ENCODE assay signal across 8 mouse cellular contexts in genomic region chr8:84647461-84647901, GRCm38 (mm10). TPM values are rescaled to one million over a fixed set of nuclear protein-coding genes. Genes with fewer than 3 reads are reported as not detected.
A peak's percentile ranks its signal among the peaks of the same experiment; 100 is the strongest.
DNase-seq lines count a peak whose midpoint lies in the region; ATAC-seq lines count a peak whose summit lies in the region.

No protein-coding gene starts in this region.

- H3K27ac ChIP-seq in kidney, embryonic 16.5 days (ENCODE audit: low read length), result no peak overlapping the region
- peak overlapping the region; percentile 0; the same call in 1 of the 2 replicates for H3K27ac ChIP-seq in forebrain, embryonic 11.5 days (ENCODE audit: low read depth, low read length)
- peak overlapping the region; percentile 55; the same call in 1 of the 2 replicates for H3K27ac ChIP-seq in midbrain, embryonic 14.5 days (replicated peaks; ENCODE audit: low read depth, low read length)

- no peaks in the 10 kb centered on the region for H3K36me3 ChIP-seq in kidney, embryonic 16.5 days (ENCODE audit: insufficient read depth, low read length)
- H3K36me3 ChIP-seq in forebrain, embryonic 11.5 days (ENCODE audit: control insufficient read depth, insufficient read depth, low read length), result no peaks in the 10 kb centered on the region
- no peaks in the 10 kb centered on the region for H3K36me3 ChIP-seq in midbrain, embryonic 14.5 days (ENCODE audit: control insufficient read depth, insufficient read depth, low read length)

- H3K9me3 ChIP-seq in kidney, embryonic 16.5 days (ENCODE audit: low read length), result no peaks in the 10 kb centered on the region
- no peaks in the 10 kb centered on the region for H3K9me3 ChIP-seq in forebrain, embryonic 11.5 days (ENCODE audit: control insufficient read depth, low read length)
- H3K9me3 ChIP-seq in midbrain, embryonic 14.5 days (ENCODE audit: control insufficient read depth, low read length), result no peaks in the 10 kb centered on the region

- peak overlapping the region; percentile 40 for H3K4me2 ChIP-seq in kidney, embryonic 16.5 days (replicated peaks; ENCODE audit: low read depth, low read length)
- peak overlapping the region; percentile 50 for H3K4me2 ChIP-seq in forebrain, embryonic 11.5 days (ENCODE audit: low read depth, low read length, severe bottlenecking)
- H3K4me2 ChIP-seq in midbrain, embryonic 14.5 days (ENCODE audit: low read length), result peak overlapping the region; percentile 53

- no peak for DNase-seq in kidney, adult 18-20 months
- peak; percentile 86 for DNase-seq in forebrain, embryonic 11.5 days (ENCODE audit: low spot score)
- DNase-seq in kidney, postnatal 25 days, result peak; percentile 45 to 59
- peak; percentile 73 for DNase-seq in midbrain, embryonic 14.5 days
- DNase-seq in thymus, postnatal 14 days, result no peak
- DNase-seq in cerebellum, adult 8-10 months, result no peak
- no peak for DNase-seq in urinary bladder, postnatal 36 days (ENCODE audit: low spot score in 2 of 2)

- peak overlapping the region; percentile 4 for H3K4me3 ChIP-seq in kidney, embryonic 16.5 days (ENCODE audit: low read length)
- H3K4me3 ChIP-seq in forebrain, embryonic 11.5 days (ENCODE audit: low read depth, low read length), result peak overlapping the region; percentile 20
- peak overlapping the region; percentile 19; the same call in 1 of the 2 replicates for H3K4me3 ChIP-seq in midbrain, embryonic 14.5 days (replicated peaks; ENCODE audit: low read depth, low read length)

- peaks cover 3% of the 10 kb centered on the region; the same call in 1 of the 2 replicates for H3K4me1 ChIP-seq in kidney, embryonic 16.5 days (ENCODE audit: insufficient read depth, low read length)
- 0 out of 2 replicates have a peak, but pooled peaks cover 3% of the 10 kb centered on the region for H3K4me1 ChIP-seq in forebrain, embryonic 11.5 days (replicated peaks; ENCODE audit: control insufficient read depth, insufficient read depth, low read length)
- H3K4me1 ChIP-seq in midbrain, embryonic 14.5 days (ENCODE audit: control insufficient read depth, insufficient read depth, low read length), result peaks cover 6% of the 10 kb centered on the region

- 3% methylated on average over 14 of the region's 14 CpGs for WGBS in kidney, embryonic 16.5 days
- 3% methylated on average over 14 of the region's 14 CpGs for WGBS in forebrain, embryonic 11.5 days
- WGBS in midbrain, embryonic 14.5 days, result 3% methylated on average over 14 of the region's 14 CpGs

- peak; percentile 78 for ATAC-seq in kidney, embryonic 16.5 days (ENCODE audit: low FRiP score, low TSS enrichment)
- ATAC-seq in forebrain, embryonic 11.5 days (replicated peaks; ENCODE audit: low FRiP score), result peak; percentile 84
- ATAC-seq in midbrain, embryonic 14.5 days (ENCODE audit: low FRiP score, low TSS enrichment), result peak; percentile 67; the same call in 1 of the 2 replicates

- H3K9ac ChIP-seq in kidney, embryonic 16.5 days (replicated peaks; ENCODE audit: low read length), result peak overlapping the region; percentile 6; the same call in 1 of the 2 replicates
- peak overlapping the region; percentile 39 for H3K9ac ChIP-seq in forebrain, embryonic 11.5 days (ENCODE audit: low read length)
- 0 out of 2 replicates have a peak overlapping the region, but pooled peaks have one; percentile 20 for H3K9ac ChIP-seq in midbrain, embryonic 14.5 days (replicated peaks; ENCODE audit: low read length)

- H3K27me3 ChIP-seq in kidney, embryonic 16.5 days (ENCODE audit: insufficient read depth, low read length), result no peaks in the 10 kb centered on the region
- no peaks in the 10 kb centered on the region for H3K27me3 ChIP-seq in forebrain, embryonic 11.5 days (ENCODE audit: control insufficient read depth, insufficient read depth, low read length)
- H3K27me3 ChIP-seq in midbrain, embryonic 14.5 days (ENCODE audit: control insufficient read depth, insufficient read depth, low read length), result no peaks in the 10 kb centered on the region

RNA-seq across cellular contexts. Expression of gene Ier2, which starts 15.2 kb away (rescaled TPM):
- 73.5 and 78.0 TPM in 2 replicates for polyA plus RNA-seq in kidney, embryonic 16.5 days (2015; fragmentation: Nextera tagmentation; extraction: Ambion mirVana)
- 67.3 and 68.7 TPM in 2 replicates for polyA plus RNA-seq in forebrain, embryonic 11.5 days (2014; fragmentation: Nextera tagmentation; extraction: Ambion mirVana)
- 15.5 and 16.0 TPM in 2 replicates for polyA plus RNA-seq in midbrain, embryonic 14.5 days (2014; fragmentation: Nextera tagmentation; extraction: Ambion mirVana)

RNA-seq across cellular contexts. Expression of gene Trmt1, which starts 38.6 kb away (rescaled TPM):
- 81.5 and 82.9 TPM in 2 replicates for polyA plus RNA-seq in kidney, embryonic 16.5 days (2015; fragmentation: Nextera tagmentation; extraction: Ambion mirVana)
- polyA plus RNA-seq in forebrain, embryonic 11.5 days (2014; fragmentation: Nextera tagmentation; extraction: Ambion mirVana), result 52.7 and 72.3 TPM in 2 replicates
- 56.9 and 59.6 TPM in 2 replicates for polyA plus RNA-seq in midbrain, embryonic 14.5 days (2014; fragmentation: Nextera tagmentation; extraction: Ambion mirVana)

RNA-seq across cellular contexts. Expression of gene Nacc1, which starts 40.2 kb away (rescaled TPM):
- 22.5 and 26.7 TPM in 2 replicates for polyA plus RNA-seq in kidney, embryonic 16.5 days (2015; fragmentation: Nextera tagmentation; extraction: Ambion mirVana)
- polyA plus RNA-seq in forebrain, embryonic 11.5 days (2014; fragmentation: Nextera tagmentation; extraction: Ambion mirVana), result 34.6 and 37.7 TPM in 2 replicates
- polyA plus RNA-seq in midbrain, embryonic 14.5 days (2014; fragmentation: Nextera tagmentation; extraction: Ambion mirVana), result 19.1 and 20.2 TPM in 2 replicates

RNA-seq across cellular contexts. Expression of gene Lyl1, which starts 53.8 kb away (rescaled TPM):
- polyA plus RNA-seq in kidney, embryonic 16.5 days (2015; fragmentation: Nextera tagmentation; extraction: Ambion mirVana), result 7.9 and 8.1 TPM in 2 replicates
- polyA plus RNA-seq in forebrain, embryonic 11.5 days (2014; fragmentation: Nextera tagmentation; extraction: Ambion mirVana), result 5.0 and 5.7 TPM in 2 replicates
- 1.5 and 3.8 TPM in 2 replicates for polyA plus RNA-seq in midbrain, embryonic 14.5 days (2014; fragmentation: Nextera tagmentation; extraction: Ambion mirVana)

Comparison
In these comparisons a context has a peak if more than half of its experiments do, and no peak if none do; other contexts are left out.
1. DNase-seq: peak in forebrain, embryonic 11.5 days (single experiment), kidney, postnatal 25 days (2 of 2) and midbrain, embryonic 14.5 days (single experiment); none in kidney, adult 18-20 months (single experiment), thymus, postnatal 14 days (single experiment), cerebellum, adult 8-10 months (single experiment) and urinary bladder, postnatal 36 days (0 of 2).
2. Peak in every context shown above with its lines, with median percentiles within 50 percentile points of each other: ATAC-seq, H3K4me2 ChIP-seq, H3K4me3 ChIP-seq and H3K9ac ChIP-seq.